Comparison of ENCODE assay signal across 8 mouse cellular contexts in genomic region chr8:126592771-126593571, GRCm38 (mm10). TPM values are rescaled to one million over a fixed set of nuclear protein-coding genes. Genes with fewer than 3 reads are reported as not detected.
A peak's percentile ranks its signal among the peaks of the same experiment; 100 is the strongest.
DNase-seq lines count a peak whose midpoint lies in the region; ATAC-seq and TF ChIP-seq lines count a peak whose summit lies in the region.

No protein-coding gene starts in this region.

- no peaks in the 10 kb centered on the region for H3K9me3 ChIP-seq in kidney, embryonic 15.5 days (replicated peaks)

- H3K36me3 ChIP-seq in kidney, embryonic 15.5 days: peaks cover 26% of the 10 kb centered on the region
- H3K36me3 ChIP-seq in splenic B cell, adult 2 months (ENCODE audit: control insufficient read depth, insufficient read depth, low read length, poor library complexity, severe bottlenecking): no peaks in the 10 kb centered on the region

- H3K27me3 ChIP-seq in cerebellum, adult 2 months (ENCODE audit: control insufficient read depth, insufficient read depth, low read length): no peaks in the 10 kb centered on the region
- no peaks in the 10 kb centered on the region for H3K27me3 ChIP-seq in kidney, embryonic 15.5 days
- H3K27me3 ChIP-seq in splenic B cell, adult 2 months (ENCODE audit: control insufficient read depth, insufficient read depth, low read length, poor library complexity, severe bottlenecking): no peaks in the 10 kb centered on the region

- ATAC-seq in kidney, embryonic 15.5 days (replicated peaks; ENCODE audit: low FRiP score): no peak
- ATAC-seq in activated CD4-positive, CD25-positive, alpha-beta regulatory T cell, adult 4 months: no peak

- peaks cover 10% of the 10 kb centered on the region; the same call in 1 of the 2 replicates for H3K4me1 ChIP-seq in cerebellum, adult 2 months (ENCODE audit: control insufficient read depth, insufficient read depth, low read length)
- peaks cover 54% of the 10 kb centered on the region for H3K4me1 ChIP-seq in kidney, embryonic 15.5 days

- H3K4me2 ChIP-seq in kidney, embryonic 15.5 days: peak overlapping the region; percentile 91

- H3K9ac ChIP-seq in kidney, embryonic 15.5 days: peak overlapping the region; percentile 85

- TF ChIP-seq CTCF in cerebellum, adult 2 months (IDR thresholded peaks at IDR 0.05; ENCODE audit: borderline replicate concordance, insufficient read depth, low read depth, low read length): no peak

- DNase-seq in urinary bladder, adult 2 months (ENCODE audit: low spot score): peak; percentile 56
- DNase-seq in urinary bladder, postnatal 36 days (ENCODE audit: low spot score in 2 of 2): no peak
- peak; percentile 69 to 79 for DNase-seq in cerebellum, adult 2 months
- DNase-seq in gastrocnemius, postnatal 4 days (ENCODE audit: low spot score in 2 of 2): peak; percentile 33 to 64
- peak; percentile 49 for DNase-seq in lung, postnatal 14 days
- peak; percentile 66 for DNase-seq in splenic B cell, adult 2 months (ENCODE audit: low read depth, low spot score)

- WGBS in cerebellum, adult 2 months: 4% methylated on average over 113 of the region's 113 CpGs
- WGBS in kidney, embryonic 15.5 days: under 1% methylated on average over 112 of the region's 113 CpGs

- H3K4me3 ChIP-seq in cerebellum, adult 2 months (replicated peaks; ENCODE audit: insufficient read depth, low read depth, low read length): peak overlapping the region; percentile 95
- peak overlapping the region; percentile 71 for H3K4me3 ChIP-seq in kidney, embryonic 15.5 days (replicated peaks)

- no peak for TF ChIP-seq POLR2A in cerebellum, adult 2 months (IDR thresholded peaks at IDR 0.05; ENCODE audit: borderline replicate concordance, insufficient read depth, low read length)

- peak overlapping the region; percentile 93 for H3K27ac ChIP-seq in cerebellum, adult 2 months (ENCODE audit: insufficient read depth, low read length)
- peak overlapping the region; percentile 98 for H3K27ac ChIP-seq in kidney, embryonic 15.5 days

RNA-seq across cellular contexts. Expression of gene Irf2bp2, which starts 0.8 kb away (rescaled TPM):
- 33.4 and 35.5 TPM in 2 replicates for polyA plus RNA-seq in urinary bladder, adult 2 months (2012; rRNA removed)
- 42.0 and 42.4 TPM in 2 replicates for polyA plus RNA-seq in cerebellum, adult 2 months (2012; rRNA removed)
- 10 to 100 TPM; 71.8 to 76.1 TPM for total RNA-seq in gastrocnemius, postnatal 4 days (2021)
- 12.3 and 13.3 TPM in 2 replicates for polyA plus RNA-seq in kidney, embryonic 15.5 days (2015; fragmentation: Nextera tagmentation; extraction: Ambion mirVana)
- polyA plus RNA-seq in activated CD4-positive, CD25-positive, alpha-beta regulatory T cell, adult 4 months (2017; shearing (Covaris generic)): 10 to 100 TPM; 17.8 to 22.2 TPM

Comparison
In these comparisons a context has a peak if more than half of its experiments do, and no peak if none do; other contexts are left out.
1. DNase-seq: peak in urinary bladder, adult 2 months (single experiment), cerebellum, adult 2 months (2 of 2), gastrocnemius, postnatal 4 days (2 of 2), lung, postnatal 14 days (single experiment) and splenic B cell, adult 2 months (single experiment); none in urinary bladder, postnatal 36 days (0 of 2).